Mouse (Mus musculus): ENCODE measurements around the gene Pptc7. TPM values are rescaled to one million over a fixed set of nuclear protein-coding genes. Genes with fewer than 3 reads are reported as not detected.

The Pptc7 gene
- polyA plus RNA-seq, 2 experiments, result 8.9 to 11.5 TPM

DNA sequence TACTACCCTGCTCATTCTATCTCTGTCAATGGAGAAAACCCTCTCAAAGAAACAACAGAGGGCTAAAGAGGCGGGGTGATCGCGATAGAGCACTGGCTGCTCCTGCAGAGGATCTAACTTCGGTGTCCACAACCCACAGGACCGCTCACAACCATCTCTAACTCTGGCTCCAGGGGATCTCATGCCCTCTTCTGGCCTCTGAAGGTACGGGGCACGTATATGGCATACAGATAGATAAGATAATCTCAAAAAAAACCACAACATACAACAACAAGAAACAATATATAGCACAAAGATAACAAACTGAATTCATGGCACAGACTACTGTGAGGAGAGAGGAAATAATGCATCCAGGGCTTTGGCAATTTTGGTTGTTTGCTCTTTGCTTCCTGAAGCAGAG is 22.1 kb upstream of the Pptc7 start:
- ATAC-seq (ENCODE audit: low FRiP score, low read depth) (no peak), DNase-seq (ENCODE audit: low spot score) (no peak)
- Histone ChIP-seq H3K4me2 (replicated peaks; ENCODE audit: low read depth, low read length, severe bottlenecking) (no peak overlapping the region), H3K36me3 (ENCODE audit: control insufficient read depth, insufficient read depth, low read length) (peaks cover 34% of the 10 kb centered on the region), H3K27ac (replicated peaks; ENCODE audit: low read depth, low read length) (no peak overlapping the region), H3K27me3 (ENCODE audit: control insufficient read depth, insufficient read depth, low read length) (no peaks in the 10 kb centered on the region), H3K9ac (ENCODE audit: low read depth, low read length, severe bottlenecking) (no peak overlapping the region), H3K9me3 (ENCODE audit: control insufficient read depth, low read length) (no peaks in the 10 kb centered on the region), H3K4me1 (ENCODE audit: control insufficient read depth, insufficient read depth, low read length) (peaks cover 5% of the 10 kb centered on the region; the same call in 1 of the 2 replicates), H3K4me3 (replicated peaks; ENCODE audit: low read length) (no peak overlapping the region)
- whole genome bisulfite sequencing, result 60% methylated on average over 7 of the region's 7 CpGs
- TF ChIP-seq POLR2A (IDR thresholded peaks at IDR 0.05; ENCODE audit: borderline replicate concordance, extremely low read depth, insufficient read depth, insufficient read length), result no peak

DNA sequence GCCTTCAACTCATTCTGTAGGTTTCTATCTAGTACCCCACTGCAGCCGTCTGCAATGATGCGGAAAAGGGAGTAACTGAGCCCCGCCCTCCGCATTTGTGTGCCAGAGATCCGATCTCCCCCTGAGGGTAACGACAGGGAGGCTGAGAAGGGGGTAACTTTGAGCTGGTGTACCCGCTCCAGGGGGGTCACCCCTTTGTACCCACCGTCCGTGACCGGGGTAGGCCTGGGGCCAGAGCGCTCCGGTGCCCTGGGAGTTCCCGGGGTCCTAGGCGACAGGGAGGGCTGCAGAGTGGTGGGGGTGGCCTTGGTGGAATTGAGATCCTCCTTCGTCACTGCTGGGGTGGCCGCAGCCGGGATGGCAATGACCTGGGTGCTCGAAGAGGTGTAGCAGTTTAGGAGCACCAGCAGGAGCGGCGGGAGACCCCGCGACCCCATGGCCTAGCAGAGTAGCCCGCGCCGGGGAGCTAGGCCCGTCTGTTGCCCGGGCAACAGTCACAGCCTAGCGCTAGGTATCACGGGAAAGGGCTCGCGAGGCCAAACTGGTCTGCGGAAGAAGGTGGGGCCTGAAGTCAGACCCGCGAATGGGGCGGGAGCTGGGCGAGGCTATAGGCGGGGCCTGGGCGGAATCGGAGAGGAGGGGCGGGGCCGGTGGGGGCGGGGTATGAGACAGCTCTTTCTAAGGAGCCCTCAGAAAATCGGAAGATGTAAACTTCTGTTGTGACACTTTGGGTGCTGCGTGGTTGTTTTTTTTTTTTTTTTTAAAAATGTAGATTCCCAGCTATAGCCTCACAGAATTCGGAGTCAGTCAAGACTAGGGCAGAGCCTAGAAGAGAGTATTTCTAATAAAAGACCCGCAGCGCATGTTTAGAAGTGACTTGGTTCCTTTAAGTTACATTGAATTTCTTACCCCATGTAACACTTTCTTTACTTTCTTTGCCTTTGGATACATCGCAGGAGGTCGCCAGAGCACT is 19.9 kb upstream of the Pptc7 start, which contains the start of gene Tctn1:
Gene Tctn1 (minus strand): TSS at position 528 of the 973 bp plus-strand sequence.
- DNase-seq (ENCODE audit: low spot score) (peak; percentile 95), ATAC-seq (ENCODE audit: low FRiP score, low read depth) (peak; percentile 99)
- no peak for TF ChIP-seq POLR2A (IDR thresholded peaks at IDR 0.05; ENCODE audit: borderline replicate concordance, extremely low read depth, insufficient read depth, insufficient read length)
- Histone ChIP-seq H3K27me3 (ENCODE audit: control insufficient read depth, insufficient read depth, low read length) (no peaks in the 10 kb centered on the region), H3K9me3 (ENCODE audit: control insufficient read depth, low read length) (no peaks in the 10 kb centered on the region), H3K9ac (ENCODE audit: low read depth, low read length, severe bottlenecking) (peak within 1 kb of the TSS; percentile 54), H3K4me3 (replicated peaks; ENCODE audit: low read length) (peak within 1 kb of the TSS; percentile 55), H3K36me3 (ENCODE audit: control insufficient read depth, insufficient read depth, low read length) (peaks cover 13% of the 10 kb centered on the region), H3K4me1 (ENCODE audit: control insufficient read depth, insufficient read depth, low read length) (peaks cover 5% of the 10 kb centered on the region; the same call in 1 of the 2 replicates), H3K27ac (replicated peaks; ENCODE audit: low read depth, low read length) (no peak within 1 kb of the TSS), H3K4me2 (replicated peaks; ENCODE audit: low read depth, low read length, severe bottlenecking) (peak within 1 kb of the TSS; percentile 51)
- 2% methylated on average over 47 of the region's 49 CpGs for WGBS

DNA sequence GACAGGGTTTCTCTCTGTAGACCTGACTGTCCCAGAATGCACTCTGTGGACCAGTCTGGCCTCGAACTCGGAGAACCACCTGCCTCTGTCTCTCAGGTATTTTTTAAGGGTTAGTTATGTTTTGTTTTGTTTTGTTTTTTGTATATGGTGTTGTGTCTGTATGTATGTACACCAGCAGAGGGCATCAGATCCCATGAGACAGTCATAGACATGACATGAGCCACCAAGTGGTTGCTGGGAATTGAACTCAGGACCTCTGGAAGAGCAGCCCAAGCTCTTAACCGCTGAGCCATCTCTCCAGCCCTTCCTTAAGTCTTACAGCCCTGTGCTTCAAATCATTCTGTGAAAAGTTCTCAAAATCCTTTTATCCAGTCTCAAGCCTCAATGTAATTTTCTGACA is 19.0 kb upstream of the Pptc7 start:
- DNase-seq (ENCODE audit: low spot score) (no peak), ATAC-seq (ENCODE audit: low FRiP score, low read depth) (no peak)
- Histone ChIP-seq H3K27me3 (ENCODE audit: control insufficient read depth, insufficient read depth, low read length) (no peaks in the 10 kb centered on the region), H3K27ac (replicated peaks; ENCODE audit: low read depth, low read length) (no peak overlapping the region), H3K9ac (ENCODE audit: low read depth, low read length, severe bottlenecking) (no peak overlapping the region), H3K4me3 (replicated peaks; ENCODE audit: low read length) (no peak overlapping the region), H3K4me1 (ENCODE audit: control insufficient read depth, insufficient read depth, low read length) (peaks cover 5% of the 10 kb centered on the region; the same call in 1 of the 2 replicates), H3K4me2 (replicated peaks; ENCODE audit: low read depth, low read length, severe bottlenecking) (no peak overlapping the region), H3K9me3 (ENCODE audit: control insufficient read depth, low read length) (no peaks in the 10 kb centered on the region), H3K36me3 (ENCODE audit: control insufficient read depth, insufficient read depth, low read length) (0 out of 2 replicates have a peak, but pooled peaks cover 7% of the 10 kb centered on the region)
- 73% methylated on average over 3 of the region's 3 CpGs for WGBS
- no peak for TF ChIP-seq POLR2A (IDR thresholded peaks at IDR 0.05; ENCODE audit: borderline replicate concordance, extremely low read depth, insufficient read depth, insufficient read length)

DNA sequence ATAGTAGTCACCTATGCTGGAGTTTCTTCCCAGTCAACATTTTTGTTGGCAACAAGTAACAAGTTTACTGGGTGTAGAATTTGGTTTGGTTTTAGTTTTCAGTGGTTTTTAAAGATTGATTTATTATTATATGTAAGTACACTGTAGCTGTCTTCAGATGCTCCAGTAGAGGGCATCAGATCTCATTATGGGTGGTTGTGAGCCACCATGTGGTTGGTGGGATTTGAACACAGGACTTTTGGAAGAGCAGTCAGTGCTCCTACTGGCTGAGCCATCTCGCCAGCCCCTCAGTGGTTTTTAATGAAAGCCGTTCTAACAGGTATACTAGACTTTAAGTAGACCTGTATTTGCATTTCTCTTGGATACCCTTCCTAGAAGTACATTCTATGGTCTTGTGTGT is 18.2 kb upstream of the Pptc7 start:
- 86% methylated on average over 2 of the region's 2 CpGs for WGBS
- Histone ChIP-seq H3K27me3 (ENCODE audit: control insufficient read depth, insufficient read depth, low read length) (no peaks in the 10 kb centered on the region), H3K4me2 (replicated peaks; ENCODE audit: low read depth, low read length, severe bottlenecking) (no peak overlapping the region), H3K9me3 (ENCODE audit: control insufficient read depth, low read length) (no peaks in the 10 kb centered on the region), H3K4me3 (replicated peaks; ENCODE audit: low read length) (no peak overlapping the region), H3K9ac (ENCODE audit: low read depth, low read length, severe bottlenecking) (no peak overlapping the region), H3K36me3 (ENCODE audit: control insufficient read depth, insufficient read depth, low read length) (0 out of 2 replicates have a peak, but pooled peaks cover 2% of the 10 kb centered on the region), H3K27ac (replicated peaks; ENCODE audit: low read depth, low read length) (no peak overlapping the region), H3K4me1 (ENCODE audit: control insufficient read depth, insufficient read depth, low read length) (peaks cover 5% of the 10 kb centered on the region; the same call in 1 of the 2 replicates)
- no peak for TF ChIP-seq POLR2A (IDR thresholded peaks at IDR 0.05; ENCODE audit: borderline replicate concordance, extremely low read depth, insufficient read depth, insufficient read length)
- ATAC-seq (ENCODE audit: low FRiP score, low read depth), result no peak
- DNase-seq (ENCODE audit: low spot score), result no peak

DNA sequence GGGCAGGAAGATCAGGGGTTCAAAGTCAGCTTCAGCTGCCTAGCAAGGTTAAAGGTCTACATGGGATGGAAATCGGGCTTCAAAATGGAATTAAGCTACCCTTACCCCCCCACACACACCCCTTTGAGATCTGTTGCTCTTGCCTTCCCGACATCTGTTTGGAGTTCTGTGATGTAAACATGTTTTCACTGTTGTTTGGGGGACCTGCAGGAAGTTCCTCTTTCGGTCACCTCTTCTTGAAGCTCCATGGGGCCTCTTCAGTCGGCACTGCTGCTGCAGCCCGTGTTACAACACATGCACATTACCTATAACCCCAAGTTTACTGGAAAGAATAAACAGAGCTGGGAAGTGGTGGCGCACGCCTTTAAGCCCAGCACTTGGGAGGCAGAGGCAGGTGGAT is 17.0 kb upstream of the Pptc7 start:
- H3K36me3 ChIP-seq (ENCODE audit: control insufficient read depth, insufficient read depth, low read length), result no peaks in the 10 kb centered on the region
- DNase-seq (ENCODE audit: low spot score) (no peak), ATAC-seq (ENCODE audit: low FRiP score, low read depth) (no peak)
- no peaks in the 10 kb centered on the region for H3K9me3 ChIP-seq (ENCODE audit: control insufficient read depth, low read length)
- no peak overlapping the region for H3K4me3 ChIP-seq (replicated peaks; ENCODE audit: low read length)
- TF ChIP-seq POLR2A (IDR thresholded peaks at IDR 0.05; ENCODE audit: borderline replicate concordance, extremely low read depth, insufficient read depth, insufficient read length), result no peak
- peaks cover 5% of the 10 kb centered on the region; the same call in 1 of the 2 replicates for H3K4me1 ChIP-seq (ENCODE audit: control insufficient read depth, insufficient read depth, low read length)
- H3K9ac ChIP-seq (ENCODE audit: low read depth, low read length, severe bottlenecking), result no peak overlapping the region
- no peaks in the 10 kb centered on the region for H3K27me3 ChIP-seq (ENCODE audit: control insufficient read depth, insufficient read depth, low read length)
- H3K27ac ChIP-seq (replicated peaks; ENCODE audit: low read depth, low read length), result no peak overlapping the region
- WGBS, result 71% methylated on average over 7 of the region's 7 CpGs
- H3K4me2 ChIP-seq (replicated peaks; ENCODE audit: low read depth, low read length, severe bottlenecking), result no peak overlapping the region

Measured in limb, embryonic 14.5 days (tissue).